Mouse (Mus musculus) cerebellum, postnatal 25 days (tissue): Measurements from ENCODE around the gene Ccdc84.
"Not testable (repeated sequence)": the region's sequence is repeated elsewhere in the genome, so short reads cannot be mapped to it uniquely, and the experiment has no call there.

Source experiments
- DNase-seq, 2 experiments: peaks; one replicate each; pipeline ENCODE4 v3.0.0; 2021; ENCODE audit warnings: mixed read lengths in 2 of 2

Ccdc84 gene

GRCm38 (mm10) chr9:44418519-44419385 lies at the start of gene Ccdc84:
Ccdc84 (minus strand) TSS chr9:44418569.
- peak in 1 of 2 experiments; percentile 23 for DNase-seq

- DNase-seq, result no peak
Observed at GRCm38 (mm10) chr9:44461950-44462349, 43.6 kb upstream of the Ccdc84 start.

GRCm38 (mm10) chr9:44457035-44457742 lies 38.8 kb upstream of the Ccdc84 start:
- DNase-seq, result peak; percentile 52 to 70

- DNase-seq, result no peak
Observed at GRCm38 (mm10) chr9:44454891-44455220, 36.5 kb upstream of the Ccdc84 start, which contains the start of gene Upk2. Upk2 (minus strand) TSS chr9:44454976.

- peak; percentile 91 to 94 for DNase-seq
Observed at GRCm38 (mm10) chr9:44454132-44454890, 35.9 kb upstream of the Ccdc84 start.

- peak in 1 of 2 experiments; percentile 17 for DNase-seq
Observed at GRCm38 (mm10) chr9:44450387-44450786, 32.0 kb upstream of the Ccdc84 start.

- not testable (repeated sequence) for DNase-seq
Observed at GRCm38 (mm10) chr9:44444402-44445025, 26.1 kb upstream of the Ccdc84 start.

GRCm38 (mm10) chr9:44440961-44441360 lies 22.6 kb upstream of the Ccdc84 start, which contains the start of gene Foxr1:
Foxr1 (minus strand) TSS chr9:44441136.
- DNase-seq, result no peak

- DNase-seq, result no peak
Observed at GRCm38 (mm10) chr9:44435747-44436146, 17.4 kb upstream of the Ccdc84 start.

GRCm38 (mm10) chr9:44432577-44433185 lies 14.3 kb upstream of the Ccdc84 start:
- DNase-seq, result no peak

- no peak for DNase-seq
Observed at GRCm38 (mm10) chr9:44423576-44423975, 5.2 kb upstream of the Ccdc84 start.

- DNase-seq, result no peak
Observed at GRCm38 (mm10) chr9:44420280-44420898, 2.0 kb upstream of the Ccdc84 start.

GRCm38 (mm10) chr9:44419730-44420129 lies 1.4 kb upstream of the Ccdc84 start:
- not testable (repeated sequence) for DNase-seq

- peak; percentile 95 to 97 for DNase-seq
Observed at GRCm38 (mm10) chr9:44417892-44418363, 441 bp downstream of the Ccdc84 start.

- DNase-seq, result no peak
Observed at GRCm38 (mm10) chr9:44417156-44417891, 1.0 kb downstream of the Ccdc84 start.

- no peak for DNase-seq
Observed at GRCm38 (mm10) chr9:44412781-44413180, 5.6 kb downstream of the Ccdc84 start.

- DNase-seq, result no peak
Observed at GRCm38 (mm10) chr9:44412306-44412705, 6.1 kb downstream of the Ccdc84 start.

- no peak for DNase-seq
Observed at GRCm38 (mm10) chr9:44411601-44412130, 6.7 kb downstream of the Ccdc84 start.

- DNase-seq, result no peak
Observed at GRCm38 (mm10) chr9:44410647-44411336, 7.6 kb downstream of the Ccdc84 start.

- DNase-seq, result not testable (repeated sequence)
Observed at GRCm38 (mm10) chr9:44408693-44409092, 9.7 kb downstream of the Ccdc84 start.
